Mouse (Mus musculus) lung, postnatal 0 days (tissue): ENCODE data around the gene Myo15b.

Experiments used
- CTCF ChIP-seq: IDR thresholded peaks from 2 replicates; pipeline ENCODE4 v1.5.1; 2016; ENCODE audit warnings: antibody characterized with exemption, mild to moderate bottlenecking
- EP300 ChIP-seq: IDR thresholded peaks from 2 replicates; pipeline ENCODE4 v1.6.1; 2016; ENCODE audit warnings: antibody characterized with exemption, mild to moderate bottlenecking, control low read depth

DNA sequence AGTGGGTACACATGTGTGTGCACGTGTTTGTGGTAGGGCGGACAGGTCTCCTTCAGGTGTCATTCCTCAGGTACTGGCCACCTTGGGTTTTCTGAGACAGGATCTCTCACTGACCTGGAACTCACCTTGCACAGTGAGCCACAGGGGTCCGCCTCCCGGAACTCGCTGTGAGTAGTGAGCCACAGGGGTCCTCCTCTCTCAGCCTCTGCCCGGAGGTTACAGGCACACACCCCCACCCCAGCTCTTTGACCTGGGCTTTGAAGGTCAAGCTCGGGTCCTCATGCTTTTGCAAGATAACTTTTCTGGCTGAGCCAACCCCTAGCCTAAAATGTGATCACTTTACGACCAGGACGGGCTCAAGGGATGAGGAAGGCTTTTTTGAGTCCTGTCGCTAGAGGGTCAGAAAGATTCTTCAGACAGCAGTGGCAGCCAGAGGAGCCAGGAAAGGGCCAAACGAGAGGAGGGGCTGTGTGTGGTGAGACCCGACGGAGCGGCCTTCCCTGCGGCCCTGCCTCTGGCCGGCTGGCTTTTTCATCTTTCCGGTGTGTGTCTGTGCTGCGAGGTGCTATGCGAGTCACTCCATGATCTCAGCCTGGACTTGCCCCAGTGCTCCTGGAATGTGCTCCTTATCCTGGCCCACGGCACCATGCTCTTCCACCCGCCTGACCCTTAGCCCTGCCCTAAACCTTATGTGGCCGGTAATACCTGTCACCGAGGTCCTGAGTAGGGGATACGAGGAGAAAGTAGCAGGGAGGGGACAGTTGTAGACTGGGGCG lies 27.5 kb upstream of the Myo15b start:
- TF ChIP-seq CTCF (no peak), EP300 (no peak)
